Mouse (Mus musculus): ENCODE measurements around the gene S1pr1. TPM values are rescaled to one million over a fixed set of nuclear protein-coding genes. Genes with fewer than 3 reads are reported as not detected.

The S1pr1 gene
- polyA plus RNA-seq, 1 experiment = 119 TPM

GRCm38 (mm10) chr3:115729187-115729586, 14.3 kb upstream of the S1pr1 start:
- no peaks in the 10 kb centered on the region for H3K27me3 ChIP-seq (ENCODE audit: control insufficient read depth, insufficient read depth, low read length)
- H3K4me1 ChIP-seq (ENCODE audit: control insufficient read depth, insufficient read depth, low read length) = no peaks in the 10 kb centered on the region
- TF ChIP-seq POLR2A (IDR thresholded peaks at IDR 0.05; ENCODE audit: borderline replicate concordance, insufficient read depth, low read length) (no peak), CTCF (IDR thresholded peaks at IDR 0.05; ENCODE audit: borderline replicate concordance, insufficient read depth, low read depth, low read length) (no peak)
- no peak overlapping the region for H3K27ac ChIP-seq (ENCODE audit: insufficient read depth, low read length)
- no peak for DNase-seq
- H3K4me3 ChIP-seq (replicated peaks; ENCODE audit: insufficient read depth, low read depth, low read length) = no peak overlapping the region
- 69% methylated on average over 7 of the region's 7 CpGs for WGBS

GRCm38 (mm10) chr3:115728211-115728610, 13.3 kb upstream of the S1pr1 start:
- 51% methylated on average over 3 of the region's 3 CpGs for WGBS
- H3K4me3 ChIP-seq (replicated peaks; ENCODE audit: insufficient read depth, low read depth, low read length) = no peak overlapping the region
- no peak for DNase-seq
- no peak overlapping the region for H3K27ac ChIP-seq (ENCODE audit: insufficient read depth, low read length)
- TF ChIP-seq POLR2A (IDR thresholded peaks at IDR 0.05; ENCODE audit: borderline replicate concordance, insufficient read depth, low read length) = no peak
- TF ChIP-seq CTCF (IDR thresholded peaks at IDR 0.05; ENCODE audit: borderline replicate concordance, insufficient read depth, low read depth, low read length) = no peak
- H3K4me1 ChIP-seq (ENCODE audit: control insufficient read depth, insufficient read depth, low read length) = no peaks in the 10 kb centered on the region
- no peaks in the 10 kb centered on the region for H3K27me3 ChIP-seq (ENCODE audit: control insufficient read depth, insufficient read depth, low read length)

DNA sequence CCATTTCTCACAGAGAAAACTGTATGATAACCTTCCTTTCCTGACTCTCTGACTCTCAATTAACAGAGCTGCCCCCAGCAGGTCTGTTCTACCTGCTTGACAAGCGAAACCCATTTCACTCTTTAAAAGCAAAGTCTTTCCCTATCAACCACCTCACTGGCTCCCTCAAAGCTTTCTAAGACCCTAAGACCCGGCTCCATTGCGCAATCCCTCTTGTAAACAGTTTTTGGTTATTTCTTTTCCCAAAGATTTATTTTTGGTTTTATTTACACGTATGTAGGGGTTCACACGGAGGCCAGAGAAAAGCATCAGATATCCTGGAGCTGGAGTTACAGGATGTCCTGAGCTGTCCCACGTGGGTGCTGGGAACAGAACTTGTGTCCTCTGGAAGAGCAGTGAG, 4.0 kb upstream of the S1pr1 start:
- Histone ChIP-seq H3K4me1 (ENCODE audit: control insufficient read depth, insufficient read depth, low read length) (no peaks in the 10 kb centered on the region), H3K27ac (ENCODE audit: insufficient read depth, low read length) (no peak overlapping the region), H3K4me3 (replicated peaks; ENCODE audit: insufficient read depth, low read depth, low read length) (no peak overlapping the region), H3K27me3 (ENCODE audit: control insufficient read depth, insufficient read depth, low read length) (peaks cover 2% of the 10 kb centered on the region; the same call in 1 of the 2 replicates)
- 86% methylated on average over 6 of the region's 6 CpGs for WGBS
- TF ChIP-seq POLR2A (IDR thresholded peaks at IDR 0.05; ENCODE audit: borderline replicate concordance, insufficient read depth, low read length) (no peak), CTCF (IDR thresholded peaks at IDR 0.05; ENCODE audit: borderline replicate concordance, insufficient read depth, low read depth, low read length) (no peak)
- DNase-seq = no peak

DNA sequence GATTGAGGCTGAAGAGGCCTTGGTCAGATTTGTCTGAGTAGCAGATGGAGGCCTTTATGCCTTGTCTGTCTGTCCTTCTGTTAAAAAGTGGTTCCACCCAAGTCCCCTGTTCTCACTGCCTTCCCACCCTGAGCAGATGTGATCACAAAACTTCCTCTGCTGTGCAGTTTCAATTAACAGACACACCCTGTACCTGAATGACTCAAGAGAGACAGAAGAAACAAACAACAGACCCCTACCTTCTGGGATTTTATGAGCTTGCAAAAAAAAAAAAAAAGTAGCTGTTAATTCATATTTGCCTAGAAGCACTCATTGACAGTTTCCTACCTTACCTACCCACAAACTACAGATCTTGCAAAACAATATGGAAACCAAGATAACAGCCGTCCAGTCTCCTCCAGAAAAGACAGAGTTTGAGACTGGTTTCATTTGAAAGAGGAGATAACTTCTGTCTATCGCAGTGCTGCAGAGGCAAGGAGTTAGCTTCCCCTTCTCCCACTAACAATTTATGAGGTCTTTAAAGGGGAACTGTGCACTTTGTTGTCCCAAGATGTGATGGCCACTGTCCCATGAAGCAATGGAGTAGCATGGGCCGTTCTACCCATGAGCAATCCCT, 1.1 kb upstream of the S1pr1 start:
- WGBS = 93% methylated on average over 3 of the region's 3 CpGs
- Histone ChIP-seq H3K4me3 (replicated peaks; ENCODE audit: insufficient read depth, low read depth, low read length) (no peak overlapping the region), H3K27ac (ENCODE audit: insufficient read depth, low read length) (no peak overlapping the region), H3K27me3 (ENCODE audit: control insufficient read depth, insufficient read depth, low read length) (peaks cover 2% of the 10 kb centered on the region; the same call in 1 of the 2 replicates), H3K4me1 (ENCODE audit: control insufficient read depth, insufficient read depth, low read length) (no peaks in the 10 kb centered on the region)
- TF ChIP-seq POLR2A (IDR thresholded peaks at IDR 0.05; ENCODE audit: borderline replicate concordance, insufficient read depth, low read length) (no peak), CTCF (IDR thresholded peaks at IDR 0.05; ENCODE audit: borderline replicate concordance, insufficient read depth, low read depth, low read length) (no peak)
- no peak for DNase-seq

DNA sequence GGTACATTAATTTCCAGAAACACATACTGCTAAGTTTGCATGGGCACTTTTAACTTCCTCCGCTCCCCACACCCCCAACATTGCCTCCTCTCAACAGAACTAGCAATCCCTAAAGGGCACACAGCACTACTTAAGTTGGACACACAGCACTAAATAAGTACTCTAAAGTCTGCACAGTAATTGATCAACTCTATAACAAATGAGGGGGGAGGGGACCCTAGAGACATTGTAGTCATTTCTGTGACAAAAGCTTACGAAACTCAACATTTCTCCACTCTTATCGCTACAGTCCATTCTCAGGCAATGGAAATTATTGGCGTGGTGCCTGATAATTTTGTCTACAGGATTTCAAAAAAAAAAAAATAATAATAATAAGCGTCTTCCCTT, 830 bp downstream of the S1pr1 start:
- H3K4me3 ChIP-seq (replicated peaks; ENCODE audit: insufficient read depth, low read depth, low read length) = peak overlapping the region; percentile 38
- no peaks in the 10 kb centered on the region for H3K4me1 ChIP-seq (ENCODE audit: control insufficient read depth, insufficient read depth, low read length)
- H3K27me3 ChIP-seq (ENCODE audit: control insufficient read depth, insufficient read depth, low read length) = peaks cover 2% of the 10 kb centered on the region; the same call in 1 of the 2 replicates
- TF ChIP-seq POLR2A (IDR thresholded peaks at IDR 0.05; ENCODE audit: borderline replicate concordance, insufficient read depth, low read length) = no peak
- no peak for TF ChIP-seq CTCF (IDR thresholded peaks at IDR 0.05; ENCODE audit: borderline replicate concordance, insufficient read depth, low read depth, low read length)
- H3K27ac ChIP-seq (ENCODE audit: insufficient read depth, low read length) = no peak overlapping the region; the same call in 1 of the 2 replicates
- no peak for DNase-seq
- 14% methylated on average over 5 of the region's 5 CpGs for WGBS

GRCm38 (mm10) chr3:115713417-115714048, 1.3 kb downstream of the S1pr1 start:
- 38% methylated on average over 22 of the region's 22 CpGs for WGBS

GRCm38 (mm10) chr3:115712808-115713200, 2.1 kb downstream of the S1pr1 start:
- TF ChIP-seq CTCF (IDR thresholded peaks at IDR 0.05; ENCODE audit: borderline replicate concordance, insufficient read depth, low read depth, low read length) (peak; percentile 71), POLR2A (IDR thresholded peaks at IDR 0.05; ENCODE audit: borderline replicate concordance, insufficient read depth, low read length) (no peak)
- Histone ChIP-seq H3K27ac (ENCODE audit: insufficient read depth, low read length) (no peak overlapping the region), H3K27me3 (ENCODE audit: control insufficient read depth, insufficient read depth, low read length) (peaks cover 2% of the 10 kb centered on the region; the same call in 1 of the 2 replicates), H3K4me3 (replicated peaks; ENCODE audit: insufficient read depth, low read depth, low read length) (no peak overlapping the region), H3K4me1 (ENCODE audit: control insufficient read depth, insufficient read depth, low read length) (no peaks in the 10 kb centered on the region)
- peak; percentile 55 to 63 for DNase-seq
- 15% methylated on average over 9 of the region's 9 CpGs for WGBS

More at GRCm38 (mm10) chr3:115713417-115714048, 1.3 kb downstream of the S1pr1 start:
- Histone ChIP-seq H3K4me1 (ENCODE audit: control insufficient read depth, insufficient read depth, low read length) (no peaks in the 10 kb centered on the region), H3K27me3 (ENCODE audit: control insufficient read depth, insufficient read depth, low read length) (peaks cover 2% of the 10 kb centered on the region; the same call in 1 of the 2 replicates), H3K27ac (ENCODE audit: insufficient read depth, low read length) (peak overlapping the region; percentile 34; the same call in 1 of the 2 replicates), H3K4me3 (replicated peaks; ENCODE audit: insufficient read depth, low read depth, low read length) (peak overlapping the region; percentile 38)
- TF ChIP-seq CTCF (IDR thresholded peaks at IDR 0.05; ENCODE audit: borderline replicate concordance, insufficient read depth, low read depth, low read length) (no peak), POLR2A (IDR thresholded peaks at IDR 0.05; ENCODE audit: borderline replicate concordance, insufficient read depth, low read length) (no peak)
- DNase-seq = no peak
